Mouse (Mus musculus) spleen, adult 2 months (tissue): ENCODE data around the gene Unc79. TPM values are rescaled to one million over a fixed set of nuclear protein-coding genes. Genes with fewer than 3 reads are reported as not detected.

Source experiments
- DNase-seq, 2 experiments: peaks; one replicate each; pipeline versions ENCODE4 v3.0.0 to v3.0.0-alpha.2; 2012 to 2021; ENCODE audit warnings: low spot score in 2 of 2, low read depth in 1 of 2
- H3K27ac ChIP-seq: fragments of 200-500 bp; 2 replicates; pipeline ENCODE4 v1.5.1; 2012; ENCODE audit warnings: low read length, inconsistent platforms; ENCODE audit not compliant: insufficient read depth
- H3K27me3 ChIP-seq: fragments of 200-500 bp; 2 replicates; pipeline ENCODE4 v1.6.1; 2012; ENCODE audit warnings: mild to moderate bottlenecking, moderate library complexity, low read length, inconsistent platforms; ENCODE audit not compliant: control insufficient read depth, insufficient read depth
- H3K36me3 ChIP-seq: fragments of 200-500 bp; 2 replicates; pipeline ENCODE4 v1.6.1; 2012; ENCODE audit warnings: mild to moderate bottlenecking, low read length, inconsistent platforms; ENCODE audit not compliant: control insufficient read depth, insufficient read depth
- H3K4me1 ChIP-seq: fragments of 200-500 bp; 2 replicates; pipeline ENCODE4 v1.6.1; 2011; ENCODE audit warnings: inconsistent platforms; ENCODE audit not compliant: control insufficient read depth, insufficient read depth, insufficient read length
- H3K4me3 ChIP-seq: fragments of 200-500 bp; 2 replicates; pipeline ENCODE4 v1.5.1; 2011; ENCODE audit warnings: mild to moderate bottlenecking, inconsistent platforms; ENCODE audit not compliant: insufficient read depth, insufficient read length; ENCODE audit errors: extremely low read depth
- CTCF ChIP-seq: fragments of 200-500 bp; IDR thresholded peaks from 2 replicates; pipeline ENCODE4 v1.5.1; 2011; ENCODE audit warnings: mild to moderate bottlenecking, inconsistent platforms; ENCODE audit not compliant: insufficient read depth, insufficient read length, insufficient replicate concordance; ENCODE audit errors: extremely low read depth
- POLR2A ChIP-seq: fragments of 200-500 bp; IDR thresholded peaks from 2 replicates; pipeline ENCODE4 v1.6.1; 2011; ENCODE audit warnings: low read depth, low read length, inconsistent platforms
- WGBS: fragments of 180-500 bp; shearing (Covaris S2); methylation state at CpG from one replicate; pipeline ENCODE4 v1.1.7; 2018; 5-methylcytosine and 5-hydroxymethylcytosine counted together
- polyA plus RNA-seq: library from polyadenylated mRNA; depleted of rRNA; stranded (reverse); fragments of >200 nt; gene quantifications from 2 replicates; pipeline ENCODE4 v1.2.3, GENCODE M21; 2012

Unc79 gene
- polyA plus RNA-seq, 1 experiment = 0.12 TPM

DNA sequence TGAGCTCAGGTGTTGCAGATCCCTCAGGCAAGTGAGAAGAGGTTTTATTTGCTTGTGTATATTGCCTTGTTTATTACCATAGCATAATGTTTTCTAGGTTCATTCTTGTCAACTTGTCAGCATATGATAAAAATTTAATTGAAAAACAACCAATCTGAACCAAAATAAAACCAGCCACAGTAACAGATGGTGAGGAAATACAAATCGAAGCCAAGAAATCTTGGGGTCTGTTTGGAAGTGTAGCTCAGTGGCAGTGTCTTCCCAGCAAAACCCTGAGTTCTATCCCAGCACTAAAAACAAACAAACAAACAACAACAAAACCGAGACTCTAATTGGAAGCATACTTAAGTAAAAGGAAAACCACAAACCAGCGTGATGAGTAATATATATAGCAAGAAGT, 131.4 kb downstream of the Unc79 start:
- DNase-seq = no peak
- Histone ChIP-seq H3K4me3 (no peak overlapping the region), H3K36me3 (no peaks in the 10 kb centered on the region), H3K4me1 (no peaks in the 10 kb centered on the region), H3K27ac (no peak overlapping the region), H3K27me3 (0 out of 2 replicates have a peak, but pooled peaks cover 1% of the 10 kb centered on the region)
- WGBS = 28% methylated on average over 3 of the region's 3 CpGs
- no peak for TF ChIP-seq POLR2A
- TF ChIP-seq CTCF = no peak

DNA sequence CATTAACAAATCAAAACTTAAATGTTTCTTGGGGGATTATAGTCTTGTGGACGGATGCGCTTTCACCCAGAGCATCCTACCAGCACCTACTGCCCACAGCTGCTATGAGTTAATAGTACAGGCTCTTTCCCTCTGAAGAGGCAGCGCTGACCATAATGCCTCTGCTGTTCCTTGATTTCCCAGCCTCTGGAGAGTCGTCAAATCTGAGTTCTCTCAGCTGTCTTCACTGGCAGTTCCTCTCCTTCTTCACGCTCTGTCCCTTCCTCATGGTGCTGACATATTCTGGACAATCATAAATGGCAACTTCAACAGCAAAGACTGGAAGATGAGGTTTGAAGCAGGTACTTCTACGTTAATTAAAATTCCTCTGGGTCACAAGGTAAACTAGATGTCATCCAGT, 143.2 kb downstream of the Unc79 start:
- no peak for DNase-seq
- Histone ChIP-seq H3K4me1 (no peaks in the 10 kb centered on the region), H3K4me3 (no peak overlapping the region), H3K27me3 (no peaks in the 10 kb centered on the region), H3K36me3 (no peaks in the 10 kb centered on the region), H3K27ac (no peak overlapping the region)
- 81% methylated on average over 6 of the region's 6 CpGs for WGBS
- TF ChIP-seq CTCF (no peak), POLR2A (no peak)

DNA sequence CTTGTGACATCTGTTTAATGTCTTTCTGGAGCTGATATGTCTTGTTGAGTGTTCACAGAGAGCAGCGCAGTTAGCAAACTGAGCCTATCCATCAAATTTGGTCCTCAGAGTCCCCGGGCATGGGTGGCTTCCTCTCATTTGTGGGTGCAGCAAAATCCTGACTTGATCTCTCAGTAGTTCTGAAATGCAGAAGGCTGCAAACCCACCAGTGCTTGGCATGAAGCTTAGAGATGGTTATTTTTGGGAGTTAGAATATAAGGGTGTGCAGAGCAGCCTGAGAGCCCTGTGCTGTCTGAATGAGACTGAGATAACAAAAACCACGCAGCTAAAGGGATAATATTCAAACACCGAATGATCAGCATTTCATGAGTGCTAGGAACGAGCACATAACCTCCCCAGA, 146.5 kb downstream of the Unc79 start:
- Histone ChIP-seq H3K4me1 (no peaks in the 10 kb centered on the region), H3K27me3 (no peaks in the 10 kb centered on the region), H3K36me3 (no peaks in the 10 kb centered on the region), H3K4me3 (no peak overlapping the region), H3K27ac (no peak overlapping the region)
- TF ChIP-seq POLR2A = no peak
- no peak for TF ChIP-seq CTCF
- 73% methylated on average over 5 of the region's 5 CpGs for WGBS
- DNase-seq = no peak

DNA sequence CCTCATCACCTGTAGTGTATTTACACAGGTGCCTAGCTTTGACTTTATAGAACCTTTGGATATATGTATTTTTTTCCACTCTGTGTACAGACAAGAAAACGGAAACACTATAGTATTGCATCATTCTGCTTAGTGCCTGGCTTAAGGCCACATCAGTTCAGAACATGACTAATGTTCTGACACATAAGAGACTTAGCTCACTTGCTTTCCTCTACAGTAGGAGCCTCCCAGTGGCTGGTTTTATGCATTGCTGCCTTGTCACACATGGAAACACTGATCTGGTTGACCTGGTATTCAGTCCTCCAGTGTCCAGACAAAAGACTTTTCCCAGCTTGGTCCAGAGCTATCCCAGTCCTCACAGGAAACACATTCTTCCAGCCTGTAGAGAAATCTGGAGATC, 150.5 kb downstream of the Unc79 start:
- Histone ChIP-seq H3K4me1 (no peaks in the 10 kb centered on the region), H3K4me3 (no peak overlapping the region), H3K27ac (no peak overlapping the region), H3K36me3 (no peaks in the 10 kb centered on the region), H3K27me3 (no peaks in the 10 kb centered on the region)
- WGBS = 37% methylated on average over 1 of the region's 1 CpGs
- TF ChIP-seq POLR2A = no peak
- DNase-seq = no peak

DNA sequence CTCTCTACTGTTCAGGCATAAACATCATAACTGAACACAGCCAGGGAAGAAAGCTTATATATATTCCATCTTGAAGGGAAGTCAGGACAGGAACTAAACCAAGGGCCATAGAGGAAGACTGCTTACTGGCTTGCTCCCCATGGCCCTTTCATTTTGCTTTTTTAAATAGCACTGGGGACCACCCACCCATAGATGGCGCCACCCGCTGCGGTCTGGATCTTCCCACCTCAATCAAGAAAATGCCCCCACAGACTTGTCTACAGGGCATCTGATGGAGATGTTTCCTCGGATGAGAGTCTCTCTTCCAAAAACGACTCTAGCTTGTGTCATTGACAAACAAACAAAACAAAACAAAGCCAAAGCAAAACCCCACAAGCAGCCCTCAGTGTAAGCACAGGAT, 151.4 kb downstream of the Unc79 start:
- H3K36me3 ChIP-seq = no peaks in the 10 kb centered on the region
- no peak overlapping the region for H3K27ac ChIP-seq
- 69% methylated on average over 5 of the region's 5 CpGs for WGBS
- DNase-seq = no peak
- H3K4me1 ChIP-seq = no peaks in the 10 kb centered on the region
- TF ChIP-seq CTCF = no peak
- TF ChIP-seq POLR2A = no peak
- no peaks in the 10 kb centered on the region for H3K27me3 ChIP-seq
- H3K4me3 ChIP-seq = no peak overlapping the region

DNA sequence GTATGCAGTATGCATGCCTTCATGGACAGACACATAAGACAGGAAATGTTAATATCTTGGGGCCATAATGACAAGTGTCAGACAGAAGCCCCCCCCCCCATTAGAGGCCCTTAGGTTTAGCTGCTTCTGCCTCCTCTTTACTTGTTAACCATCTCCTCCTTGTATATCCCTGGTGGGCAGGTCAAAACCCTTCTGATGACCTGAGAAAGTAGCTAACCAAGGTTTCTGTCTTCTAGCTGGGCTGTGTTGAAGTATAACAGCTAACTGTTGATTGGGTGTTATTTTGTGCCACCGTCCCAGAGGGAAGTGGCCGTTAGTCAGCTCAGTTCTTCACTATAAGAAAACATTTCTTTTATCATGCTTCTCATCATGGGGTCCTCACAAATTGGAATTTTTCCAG, 154.4 kb downstream of the Unc79 start:
- Histone ChIP-seq H3K27ac (no peak overlapping the region), H3K4me3 (no peak overlapping the region), H3K4me1 (no peaks in the 10 kb centered on the region), H3K36me3 (no peaks in the 10 kb centered on the region), H3K27me3 (no peaks in the 10 kb centered on the region)
- 57% methylated on average over 2 of the region's 2 CpGs for WGBS
- DNase-seq = no peak
- TF ChIP-seq POLR2A (no peak), CTCF (no peak)

DNA sequence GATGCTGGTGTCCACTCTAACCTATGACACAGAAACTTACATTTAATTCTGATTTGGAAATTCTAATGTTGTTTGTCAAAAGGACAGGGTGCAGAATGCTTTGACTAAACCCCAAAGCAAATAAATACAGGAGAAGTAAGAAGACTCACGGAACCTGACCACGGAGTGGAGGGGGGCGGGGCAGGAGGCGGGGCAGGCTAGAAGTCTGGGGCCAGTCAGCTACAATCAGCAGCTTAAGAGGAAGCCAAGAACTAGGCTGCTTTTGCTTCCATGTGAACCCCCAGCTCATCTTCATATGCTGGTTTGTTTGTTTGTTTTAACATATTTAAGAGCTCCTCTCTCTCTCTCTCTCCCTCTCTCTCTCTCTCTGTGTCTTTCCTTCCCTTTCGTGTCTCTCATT, 154.9 kb downstream of the Unc79 start:
- H3K27ac ChIP-seq = no peak overlapping the region
- 17% methylated on average over 5 of the region's 5 CpGs for WGBS
- TF ChIP-seq POLR2A = no peak
- no peak for TF ChIP-seq CTCF
- H3K27me3 ChIP-seq = no peaks in the 10 kb centered on the region
- no peaks in the 10 kb centered on the region for H3K4me1 ChIP-seq
- no peaks in the 10 kb centered on the region for H3K36me3 ChIP-seq
- H3K4me3 ChIP-seq = no peak overlapping the region
- no peak for DNase-seq
